Mouse (Mus musculus) cerebellum, postnatal 14 days (tissue): ENCODE measurements around the gene Aip.

Source experiments
- DNase-seq, 2 experiments: peaks; one replicate each; pipeline ENCODE4 v3.0.0; 2021; ENCODE audit warnings: mixed read lengths in 2 of 2

The Aip gene

GRCm38 (mm10) chr19:4125741-4126696, at the start of gene Aip:
Gene Aip (minus strand): TSS chr19:4125858.
- peak; percentile 98 to 99 for DNase-seq

GRCm38 (mm10) chr19:4172925-4173324, 47.3 kb upstream of the Aip start:
- DNase-seq, result no peak

GRCm38 (mm10) chr19:4171393-4172290, 46.0 kb upstream of the Aip start:
- peak; percentile 27 to 28 for DNase-seq

- no peak for DNase-seq
Observed at GRCm38 (mm10) chr19:4170723-4171392, 45.2 kb upstream of the Aip start.

GRCm38 (mm10) chr19:4169810-4170209, 44.2 kb upstream of the Aip start:
- DNase-seq, result peak; percentile 71 to 74

- peak; percentile 100 for DNase-seq
Observed at GRCm38 (mm10) chr19:4169378-4169784, 43.7 kb upstream of the Aip start.

GRCm38 (mm10) chr19:4166678-4167476, 41.2 kb upstream of the Aip start:
- DNase-seq, result no peak

- DNase-seq, result no peak
Observed at GRCm38 (mm10) chr19:4164721-4165120, 39.1 kb upstream of the Aip start.

- DNase-seq, result no peak
Observed at GRCm38 (mm10) chr19:4164100-4164499, 38.4 kb upstream of the Aip start.

GRCm38 (mm10) chr19:4163543-4163887, 37.9 kb upstream of the Aip start:
- no peak for DNase-seq

- DNase-seq, result peak; percentile 97 to 98
Observed at GRCm38 (mm10) chr19:4162646-4163542, 37.2 kb upstream of the Aip start, which contains the start of gene Rps6kb2. Gene Rps6kb2 (minus strand): TSS chr19:4163354.

- DNase-seq, result no peak
Observed at GRCm38 (mm10) chr19:4159049-4159448, 33.4 kb upstream of the Aip start.

- DNase-seq, result no peak
Observed at GRCm38 (mm10) chr19:4156771-4157170, 31.1 kb upstream of the Aip start.

- DNase-seq, result peak in 1 of 2 experiments; percentile 19
Observed at GRCm38 (mm10) chr19:4156073-4156579, 30.5 kb upstream of the Aip start.

- DNase-seq, result no peak
Observed at GRCm38 (mm10) chr19:4155223-4156072, 29.8 kb upstream of the Aip start.

- DNase-seq, result peak in 1 of 2 experiments; percentile 17
Observed at GRCm38 (mm10) chr19:4154437-4155222, 29.0 kb upstream of the Aip start.

GRCm38 (mm10) chr19:4153232-4153654, 27.6 kb upstream of the Aip start, which contains the start of gene Ptprcap:
Gene Ptprcap (plus strand): TSS chr19:4153604.
- DNase-seq, result peak; percentile 68 to 78

- peak; percentile 61 to 68 for DNase-seq
Observed at GRCm38 (mm10) chr19:4152445-4153231, 27.0 kb upstream of the Aip start.
